Mouse (Mus musculus) liver, adult (tissue): ENCODE data around the gene Lct.
A peak's percentile ranks its signal among the peaks of the same experiment; 100 is the strongest.

Source experiments
- GATA4 ChIP-seq: IDR thresholded peaks from 2 replicates; pipeline ENCODE4 v1.6.1; 2014; ENCODE audit warnings: mild to moderate bottlenecking, low read length; ENCODE audit not compliant: insufficient replicate concordance

The Lct gene

DNA sequence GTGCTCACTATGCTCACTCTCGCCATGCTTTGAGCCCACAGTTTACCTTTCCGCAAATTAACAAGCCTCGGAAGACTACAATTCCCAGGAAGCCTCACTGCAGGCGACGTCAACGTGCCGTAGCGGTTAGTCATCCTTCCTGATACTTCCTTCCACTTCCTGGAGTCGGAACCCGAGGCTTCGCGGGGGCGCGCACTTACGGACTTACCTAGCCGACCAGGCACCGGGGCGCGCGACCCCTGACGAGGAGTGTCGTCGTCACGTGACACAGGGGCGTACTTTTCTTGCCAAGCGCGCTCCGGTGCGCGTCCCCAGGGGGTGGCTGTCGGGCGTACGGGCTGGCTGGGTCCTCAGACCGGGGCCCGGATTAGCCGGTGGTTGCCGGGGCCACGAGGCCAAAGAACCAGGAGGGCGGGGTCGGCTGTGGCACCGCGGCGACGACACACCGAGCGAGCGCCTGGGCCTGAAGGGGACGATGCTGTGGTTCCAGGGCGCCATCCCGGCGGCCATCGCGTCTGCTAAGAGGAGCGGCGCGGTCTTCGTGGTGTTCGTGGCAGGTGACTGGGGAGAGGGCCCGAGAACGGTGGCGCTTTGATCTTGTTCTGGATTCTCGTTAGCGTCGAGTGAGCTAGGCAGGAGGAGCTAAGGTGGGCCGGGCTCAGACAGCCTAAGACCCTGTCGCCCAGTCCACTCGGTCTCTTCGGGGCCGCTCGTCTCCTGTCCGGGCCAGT is 84.0 kb downstream of the Lct start:
- 0 out of 2 replicates have a peak, but pooled peaks have one; percentile 20 for TF ChIP-seq GATA4

DNA sequence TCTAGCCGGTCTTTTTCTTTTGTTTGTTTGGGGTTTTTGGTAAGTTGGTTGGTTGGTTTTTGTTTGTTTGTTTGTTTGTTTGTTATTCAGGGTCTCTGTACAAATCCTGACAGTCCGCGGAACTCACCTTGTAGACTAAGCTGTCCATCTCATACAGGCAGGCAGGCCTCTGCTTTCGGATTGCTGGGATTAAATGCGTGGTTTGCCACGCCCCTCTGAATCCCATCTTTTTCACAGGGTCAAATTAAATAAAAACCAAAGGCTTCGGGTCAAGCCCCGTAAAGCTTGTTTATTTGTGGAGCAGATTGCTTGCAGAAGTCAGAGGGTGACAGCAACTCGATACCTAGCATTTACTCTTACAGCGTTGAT is 84.5 kb downstream of the Lct start, which contains the start of gene Ubxn4:
Gene Ubxn4, plus strand, starts transcription at position 338 of the 369 bp plus-strand sequence.
- TF ChIP-seq GATA4, result no peak

DNA sequence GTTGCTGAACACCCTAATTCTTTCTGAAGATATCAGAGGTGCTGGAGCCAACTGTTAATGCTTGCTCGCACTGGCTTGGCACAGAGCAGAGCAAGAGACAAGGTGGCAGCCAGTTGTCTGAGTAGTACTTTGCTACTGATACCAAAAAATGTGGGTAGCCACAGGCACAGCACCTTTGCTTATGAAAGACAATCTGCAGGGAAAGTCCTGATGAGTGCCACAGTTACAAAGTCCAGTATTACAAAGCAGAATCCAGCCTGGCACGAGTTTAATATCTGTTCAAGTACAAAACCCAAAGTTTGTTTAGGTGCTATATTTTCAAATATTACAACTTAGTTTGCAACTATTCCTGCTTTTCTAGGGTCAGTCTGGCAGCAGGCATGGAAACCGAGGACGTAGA is 92.9 kb downstream of the Lct start:
- no peak for TF ChIP-seq GATA4
